Mouse (Mus musculus) ovary, postnatal 14 days (tissue): Measurements from ENCODE around the gene Cdk14.

ENCODE experiments used
- DNase-seq: peaks from one replicate; pipeline ENCODE4 v3.0.0; 2022; ENCODE audit warnings: low spot score

Gene Cdk14

DNA sequence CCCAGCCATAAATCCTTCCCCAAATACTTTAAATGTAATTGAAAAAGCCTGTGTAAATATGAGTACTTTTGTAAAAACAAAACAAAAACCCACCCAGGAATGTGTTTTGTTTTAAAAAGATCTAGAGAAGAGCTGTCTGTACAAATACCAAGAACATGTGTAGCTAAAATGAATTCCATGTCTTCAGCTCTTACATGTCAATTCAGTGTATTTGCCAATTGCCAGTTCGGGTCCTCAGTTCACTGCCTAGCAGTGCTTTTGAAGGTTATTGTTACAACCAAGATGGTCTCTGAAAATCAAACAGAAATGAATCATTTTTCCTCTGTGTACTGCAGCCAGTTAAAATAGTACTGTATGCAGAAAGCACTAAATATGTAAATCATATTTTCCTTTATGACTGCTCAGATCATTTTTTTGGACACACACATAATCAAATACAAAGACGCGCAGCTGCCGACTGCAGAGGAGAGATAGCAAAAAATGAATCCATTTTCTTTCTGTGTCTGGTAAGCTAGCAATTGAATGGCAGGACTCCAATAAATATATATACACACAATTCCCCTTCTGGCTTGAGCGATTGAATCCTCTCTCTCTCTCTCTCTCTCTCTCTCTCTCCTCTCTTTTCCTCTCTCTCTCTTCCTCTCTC lies 526.8 kb downstream of the Cdk14 start:
- no peak for DNase-seq

DNA sequence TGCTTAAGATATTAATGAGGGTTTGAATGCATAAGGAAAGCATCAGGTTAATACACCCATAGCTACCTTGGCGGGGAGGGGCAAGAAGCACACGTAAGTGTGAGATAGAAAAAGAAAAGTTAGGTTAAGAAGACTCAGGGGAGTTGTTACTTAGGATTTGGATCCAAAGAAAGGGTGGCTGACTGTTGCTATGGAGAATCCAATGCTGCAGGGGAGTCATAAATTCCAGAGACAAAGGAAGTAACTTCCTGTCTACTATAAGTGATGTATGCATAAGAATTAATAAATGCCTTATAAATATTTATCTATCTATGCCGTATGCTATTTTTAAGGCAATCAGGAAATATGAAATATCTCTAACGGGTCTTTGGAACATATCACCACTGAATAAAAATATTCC lies 527.4 kb downstream of the Cdk14 start:
- DNase-seq: no peak

DNA sequence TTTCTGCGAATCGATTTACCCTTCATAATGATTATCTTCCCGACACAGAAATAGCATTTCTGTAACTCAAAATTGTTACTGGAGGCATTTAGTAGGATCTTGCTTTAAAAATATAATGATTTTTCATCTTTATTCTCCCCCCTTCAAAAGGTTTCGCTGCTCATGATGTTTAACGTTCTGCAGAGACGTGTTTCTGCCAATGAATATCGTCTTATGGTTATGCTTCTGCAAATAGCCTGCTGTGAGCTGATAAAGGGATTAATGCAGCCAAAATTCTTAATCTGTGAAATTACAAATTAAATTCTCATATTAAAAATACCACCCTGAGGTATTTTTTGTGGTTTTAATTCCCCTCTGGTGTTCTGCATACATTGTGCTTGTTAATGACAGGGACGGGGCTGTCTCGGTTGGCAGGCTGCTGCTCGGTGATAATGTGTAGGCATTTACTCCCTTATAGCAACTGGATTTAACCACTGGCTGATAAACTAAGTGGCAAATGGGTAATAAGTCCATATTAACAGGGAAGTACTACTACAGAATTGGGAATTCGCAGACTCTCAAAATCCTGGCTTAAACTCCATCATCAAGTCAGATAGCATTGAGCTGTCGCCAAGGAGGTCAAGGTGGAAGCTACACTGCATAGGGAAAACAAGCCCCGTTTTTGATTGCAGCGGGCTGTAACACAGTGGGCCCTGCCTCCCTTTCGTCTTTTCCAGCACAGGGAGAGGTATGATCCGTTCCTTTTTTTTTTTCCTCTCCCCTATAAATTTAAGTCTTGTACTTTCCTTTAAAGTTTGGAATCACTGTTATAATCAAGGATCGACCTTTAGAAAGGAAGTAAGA lies 528.0 kb downstream of the Cdk14 start:
- no peak for DNase-seq

DNA sequence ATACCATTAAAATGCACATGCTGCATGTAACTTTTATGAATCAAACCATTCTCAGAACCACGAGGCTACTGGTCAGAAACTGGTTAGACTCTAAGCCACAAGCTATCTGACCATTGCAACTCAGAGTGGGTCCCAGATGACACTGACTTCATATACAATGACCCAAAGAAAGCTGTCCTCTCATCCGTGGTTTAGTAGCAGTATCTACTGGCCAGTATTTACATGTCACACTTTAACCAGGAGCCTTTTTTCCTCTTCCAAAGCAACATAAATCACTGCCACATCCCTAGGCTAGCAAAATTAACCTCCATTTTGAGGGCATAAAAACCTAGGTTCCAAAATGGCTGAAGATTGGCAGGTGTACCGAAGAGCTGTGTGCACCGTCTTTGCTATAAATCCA lies 533.0 kb downstream of the Cdk14 start:
- no peak for DNase-seq

DNA sequence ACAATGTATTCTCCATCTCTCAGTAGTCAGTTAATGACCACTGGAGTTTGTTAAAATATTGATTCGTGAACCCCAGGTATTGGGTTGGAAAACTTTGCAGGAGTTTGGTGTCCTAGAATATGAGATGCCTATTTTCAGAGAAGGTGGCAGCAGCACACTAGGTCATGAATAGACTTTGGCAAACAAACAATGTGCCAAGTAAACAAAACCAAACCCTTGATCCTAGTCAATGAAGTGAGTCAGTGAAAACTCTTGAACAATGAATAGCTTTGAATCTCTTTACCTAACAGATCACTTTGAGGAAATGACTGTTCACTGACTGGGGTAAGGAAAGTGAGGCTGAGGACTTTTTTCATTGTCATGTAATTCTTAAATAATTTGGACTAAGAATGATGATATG lies 537.3 kb downstream of the Cdk14 start:
- DNase-seq: no peak

DNA sequence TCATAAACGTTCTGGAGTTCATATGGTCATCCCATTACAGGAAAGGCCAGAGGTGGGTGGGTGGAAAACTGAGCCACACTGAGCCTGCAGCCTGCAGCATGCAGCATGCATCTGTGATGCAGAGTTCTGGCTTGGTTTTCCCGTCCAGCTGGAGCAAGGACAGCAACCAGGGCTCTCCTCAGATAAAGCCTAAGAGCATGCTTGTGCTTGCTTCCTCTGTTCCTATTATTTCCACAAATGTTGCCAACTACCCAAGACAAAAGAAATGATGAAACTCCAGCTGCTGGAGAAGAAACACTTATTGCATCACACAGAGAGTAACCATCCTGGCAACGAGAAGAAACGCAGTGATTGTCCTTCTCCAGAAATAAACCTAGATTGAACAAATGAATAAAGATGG lies 539.8 kb downstream of the Cdk14 start:
- DNase-seq: no peak

DNA sequence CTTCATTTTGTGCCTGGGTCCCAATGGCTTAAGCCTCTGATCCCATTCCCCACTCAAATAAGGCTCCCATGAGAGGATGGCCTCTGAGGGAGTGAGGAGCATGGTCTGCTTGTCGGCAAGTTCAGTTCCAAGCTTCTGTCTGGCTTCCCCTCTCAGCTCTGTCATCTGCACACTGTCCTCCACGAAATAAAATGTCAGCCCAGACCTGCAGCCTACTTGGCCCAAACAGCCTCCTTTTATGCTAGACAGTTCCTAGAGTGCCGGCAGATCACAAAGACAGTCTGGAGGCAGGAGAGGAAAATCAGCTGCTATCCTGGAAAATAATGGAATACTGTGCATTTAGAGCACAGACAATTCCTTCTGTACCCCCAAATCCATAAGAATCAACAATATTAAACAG lies 541.2 kb downstream of the Cdk14 start:
- no peak for DNase-seq

DNA sequence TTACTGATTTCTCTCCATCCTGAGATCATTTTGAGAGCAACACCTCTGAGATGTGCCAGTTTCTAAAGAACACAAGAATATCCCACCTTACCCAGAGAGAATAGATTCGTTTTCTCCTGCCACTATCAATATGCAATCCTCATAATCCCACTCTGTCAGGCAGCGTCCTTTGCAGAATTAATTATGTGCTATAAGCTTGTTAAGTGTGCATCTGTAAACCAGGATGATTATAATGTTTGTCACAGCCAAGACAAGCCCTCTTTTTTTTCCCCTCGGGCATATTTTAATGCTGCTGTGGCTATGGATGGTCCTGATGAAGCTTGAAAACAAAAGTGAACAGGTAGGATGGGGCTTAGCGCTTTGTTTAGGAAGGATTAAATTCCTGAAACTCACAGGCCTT lies 542.5 kb downstream of the Cdk14 start:
- no peak for DNase-seq

DNA sequence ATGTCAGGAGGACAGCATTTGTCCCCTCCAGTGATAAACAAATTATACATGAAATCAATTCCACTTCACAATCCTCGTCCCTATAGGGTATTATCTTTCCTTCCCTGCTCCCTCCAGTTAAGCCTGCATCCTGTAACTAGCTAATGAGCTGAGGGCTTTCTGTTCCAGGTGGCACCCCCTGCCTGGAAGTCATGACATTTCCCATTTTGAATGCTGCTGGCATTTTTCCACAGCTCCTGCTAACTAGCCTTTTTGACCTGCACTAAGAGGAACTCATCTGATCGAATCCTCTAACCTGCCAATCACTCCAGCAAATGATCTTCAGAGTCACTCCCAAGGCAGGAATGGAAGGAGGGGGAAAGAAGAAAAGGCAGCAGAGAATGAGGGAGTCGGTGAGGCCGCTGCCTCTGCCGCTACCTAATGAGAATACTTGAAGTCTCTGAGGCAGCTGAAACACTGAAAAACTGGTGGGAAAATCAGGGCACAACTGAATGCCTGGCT lies 542.9 kb downstream of the Cdk14 start:
- DNase-seq: no peak

DNA sequence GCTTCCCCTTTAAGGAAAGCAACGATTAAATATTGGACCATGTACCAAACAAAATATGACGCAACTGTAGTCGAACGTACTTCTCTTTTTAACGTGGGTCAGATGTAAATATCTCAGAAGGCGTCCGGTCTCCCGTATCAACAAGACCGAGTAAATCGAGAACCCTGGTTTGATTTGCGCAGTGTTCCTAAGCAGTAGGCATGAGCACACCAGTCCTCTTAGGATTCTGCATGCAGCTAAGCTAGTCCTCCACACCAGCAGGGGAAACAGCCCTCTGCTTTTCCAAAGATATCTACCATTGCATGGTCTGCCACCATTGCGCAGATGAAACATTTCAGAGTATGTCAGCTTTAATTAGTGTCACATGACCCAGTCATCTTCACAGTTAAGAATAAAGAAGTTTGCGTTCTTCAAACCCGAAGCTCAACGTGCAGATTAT lies 543.4 kb downstream of the Cdk14 start:
- DNase-seq: no peak

DNA sequence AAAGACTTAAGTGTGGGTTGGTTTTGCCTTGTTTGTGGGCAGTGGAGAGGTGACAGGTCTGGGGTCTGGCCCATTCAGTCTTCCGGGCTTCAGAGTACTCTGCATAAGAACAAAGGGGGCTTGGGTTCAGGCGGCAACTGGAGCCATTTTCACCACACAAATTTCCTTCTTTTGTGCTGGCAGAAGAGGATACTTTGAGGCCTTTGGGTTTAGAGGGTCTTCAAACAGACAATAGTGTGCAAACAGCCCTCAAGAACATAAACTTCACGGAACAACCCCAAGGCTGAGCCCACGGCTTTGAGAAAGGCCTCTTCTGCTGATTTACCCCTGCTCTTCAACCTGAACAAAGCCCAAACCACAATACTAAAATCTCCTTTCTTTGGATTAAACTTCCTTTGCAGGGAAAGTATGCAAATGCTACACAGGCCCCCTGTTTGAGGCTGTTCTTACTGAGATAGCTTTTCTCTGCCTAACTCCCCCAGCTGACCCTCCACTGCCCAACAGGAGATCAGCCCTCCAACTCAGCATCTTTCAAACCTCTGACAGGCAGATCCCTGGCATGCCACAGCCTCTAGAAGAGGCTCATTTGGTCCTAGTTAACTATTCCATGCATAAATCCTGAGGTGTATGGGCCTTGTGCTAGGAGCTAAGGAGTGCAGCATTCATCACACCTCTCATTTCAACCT lies 549.9 kb downstream of the Cdk14 start:
- DNase-seq: no peak

DNA sequence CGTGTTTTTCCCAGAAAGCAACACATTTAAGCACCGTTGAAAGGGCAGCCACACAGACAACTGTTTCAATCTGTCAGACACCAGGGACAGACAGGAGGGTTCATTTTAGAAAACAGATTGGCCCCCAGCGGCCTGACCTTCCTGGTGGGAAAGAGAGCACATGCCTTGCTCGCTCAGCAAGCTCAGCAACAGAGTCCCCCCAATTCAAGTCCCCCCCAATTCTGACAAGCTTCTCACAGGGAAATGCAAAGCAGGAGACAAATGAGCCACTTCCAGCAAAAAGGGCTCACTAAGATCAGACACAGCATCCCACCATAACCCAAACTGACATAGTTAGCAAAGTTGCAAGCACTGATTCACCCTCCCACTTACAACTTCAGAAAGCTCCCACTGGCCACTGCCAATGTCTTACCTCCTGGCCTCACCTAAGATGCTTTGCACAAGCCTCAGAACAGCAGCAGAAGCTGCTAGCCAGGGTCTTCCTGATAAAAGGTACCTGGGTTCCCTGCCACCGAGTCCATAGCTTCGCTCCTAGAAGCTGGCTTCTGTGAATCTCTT lies 551.5 kb downstream of the Cdk14 start:
- no peak for DNase-seq

DNA sequence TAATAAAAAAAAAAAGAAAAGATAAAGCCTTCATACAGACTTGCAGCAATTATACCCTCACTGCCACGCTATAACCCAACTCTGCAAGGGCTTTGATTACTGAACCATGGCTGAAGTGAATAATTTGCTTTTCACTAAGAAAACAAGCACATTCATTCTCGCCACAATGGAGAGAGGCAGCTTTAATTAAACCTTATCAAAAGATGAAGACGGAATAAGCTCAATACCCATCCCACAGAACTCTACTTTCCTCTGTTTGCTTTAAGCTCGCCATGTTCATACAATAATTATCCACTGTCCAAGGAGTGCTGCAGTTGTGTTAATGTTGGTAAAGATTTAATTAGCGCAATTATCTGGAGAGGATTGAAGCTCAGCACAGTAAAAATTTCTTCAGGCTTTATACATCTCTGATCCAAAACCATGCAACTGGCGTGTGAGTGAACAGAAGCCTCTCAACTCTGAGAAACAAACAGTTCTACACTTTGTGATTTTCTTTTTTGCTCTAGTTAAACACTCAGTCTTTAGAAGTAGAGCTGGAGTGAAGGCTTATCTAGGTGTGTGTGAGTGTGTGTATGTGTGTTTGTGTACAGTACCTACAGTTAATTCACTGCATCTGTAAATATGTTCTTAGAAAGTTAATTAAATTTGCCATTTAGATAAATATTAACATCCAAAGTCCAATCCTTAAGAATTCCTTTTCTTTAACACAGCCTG lies 552.1 kb downstream of the Cdk14 start:
- DNase-seq: no peak

DNA sequence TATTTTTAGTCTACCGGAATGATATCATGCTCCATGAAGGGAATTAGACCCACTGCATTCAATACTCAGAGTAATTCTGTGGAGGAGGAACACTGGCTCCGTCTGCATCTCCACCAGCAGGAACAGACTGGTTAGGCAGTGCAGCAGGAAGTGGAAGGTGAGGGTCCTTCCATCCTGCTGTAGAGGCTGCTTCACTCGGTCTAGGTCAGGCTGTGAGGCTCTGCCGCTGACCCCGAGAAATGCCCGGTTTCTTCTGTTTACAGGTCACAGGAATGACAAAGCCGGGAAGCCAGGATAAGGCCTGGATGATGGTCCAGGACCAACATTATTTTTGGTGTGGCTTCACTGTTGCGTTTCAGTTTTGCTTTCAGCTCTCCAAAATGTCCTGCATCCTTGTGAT lies 553.2 kb downstream of the Cdk14 start:
- no peak for DNase-seq

DNA sequence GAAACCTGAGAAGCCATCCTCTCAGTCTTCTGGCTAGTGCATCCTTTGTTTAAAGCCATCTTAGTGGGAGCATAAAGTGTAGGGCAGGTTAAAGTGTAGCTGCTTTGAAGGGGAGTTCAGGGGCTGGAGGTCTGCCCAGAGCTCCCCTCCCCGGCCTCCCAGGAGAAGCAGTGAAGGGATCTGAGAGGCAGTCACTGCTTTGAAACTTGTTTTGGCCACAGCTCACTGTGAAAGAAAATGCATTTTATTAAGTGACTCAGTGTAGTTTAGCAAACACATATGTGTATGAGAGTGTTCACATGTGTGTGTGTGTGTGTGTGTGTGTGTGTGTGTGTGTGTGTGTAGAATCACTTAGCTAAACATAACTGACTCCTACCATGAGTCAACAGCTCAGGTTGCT lies 554.0 kb downstream of the Cdk14 start:
- no peak for DNase-seq

DNA sequence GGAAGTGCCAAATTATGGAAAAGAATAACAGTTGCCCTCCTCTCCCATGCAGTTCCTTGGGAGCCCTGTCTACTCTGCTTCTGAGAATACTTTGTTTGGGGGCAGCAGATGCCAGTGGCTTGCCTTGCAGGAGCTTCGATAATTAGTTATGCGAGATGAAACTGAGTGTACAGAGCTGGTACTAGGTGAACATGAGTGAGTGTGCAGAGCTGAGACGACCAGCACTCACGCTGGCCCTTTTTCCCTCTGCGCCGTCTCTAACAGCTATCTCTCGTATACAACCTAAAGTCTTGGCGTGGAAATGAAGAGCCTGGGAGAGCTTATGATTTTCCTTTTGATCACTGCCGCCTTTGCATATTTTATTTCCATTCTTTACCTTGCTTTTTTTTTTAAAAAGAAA lies 558.5 kb downstream of the Cdk14 start:
- no peak for DNase-seq

DNA sequence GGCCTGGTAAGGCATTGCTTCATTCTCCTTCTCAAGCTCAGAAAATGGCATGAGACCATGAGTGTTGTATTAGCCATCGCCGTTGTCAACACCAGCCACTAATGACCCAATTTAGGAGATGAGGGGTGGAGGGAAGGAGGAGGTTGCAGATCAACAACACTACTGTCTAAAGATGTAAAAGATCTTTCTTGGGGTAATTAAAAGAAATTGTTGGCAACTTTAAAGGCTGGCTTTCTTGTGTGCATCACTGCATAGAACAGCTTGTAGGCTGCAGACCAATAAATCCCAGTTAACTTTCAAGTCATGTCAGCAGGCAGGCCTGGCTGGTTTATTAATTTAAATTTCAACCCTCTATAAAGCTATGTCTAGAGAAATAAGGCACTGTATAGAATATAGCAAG lies 559.0 kb downstream of the Cdk14 start:
- DNase-seq: no peak

DNA sequence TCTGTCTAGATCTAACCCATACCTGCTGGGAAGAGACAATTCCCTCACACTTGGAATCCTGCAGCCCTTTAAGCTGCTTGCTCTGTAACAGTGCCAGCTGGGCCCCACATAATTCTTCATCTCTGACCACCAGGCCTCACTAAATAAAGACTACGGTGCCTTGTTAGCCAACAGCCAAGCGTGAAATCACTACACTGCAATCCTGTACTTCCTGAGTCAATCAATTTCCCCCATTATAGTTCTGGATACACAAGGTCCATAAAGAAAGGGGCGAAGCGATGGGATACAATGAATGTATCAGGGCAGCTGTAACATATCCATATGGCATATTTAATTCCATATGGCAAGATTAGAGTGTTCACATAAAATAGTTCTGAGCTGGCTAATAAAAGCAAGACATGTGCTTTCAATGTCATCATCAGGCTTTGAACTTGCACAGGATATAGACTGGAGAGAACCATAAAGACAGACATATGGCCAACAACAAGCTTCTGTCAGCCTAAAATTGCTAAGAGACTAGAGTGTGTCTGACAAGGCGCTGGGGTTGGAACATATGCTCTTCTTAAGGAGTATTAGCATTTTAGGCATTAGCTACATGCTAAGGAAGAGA lies 562.0 kb downstream of the Cdk14 start:
- no peak for DNase-seq

DNA sequence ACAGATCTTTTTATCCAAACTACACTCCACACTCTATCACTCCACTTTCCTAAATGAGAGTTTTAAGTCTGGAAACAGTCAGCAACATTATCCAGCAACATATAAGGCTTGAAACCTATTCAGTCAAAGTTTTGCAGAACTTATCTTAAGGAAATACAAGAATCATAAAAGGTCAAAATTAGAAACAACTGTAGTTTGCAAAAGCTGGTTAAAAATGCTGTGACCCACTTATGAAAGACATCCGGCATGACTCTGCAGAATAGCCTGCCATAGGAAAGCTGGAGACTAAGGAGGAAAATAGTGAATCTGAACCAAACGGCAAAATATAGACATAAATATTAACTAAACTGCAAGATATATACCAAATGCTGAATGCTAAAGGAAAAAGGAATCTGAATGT lies 566.6 kb downstream of the Cdk14 start:
- DNase-seq: no peak

DNA sequence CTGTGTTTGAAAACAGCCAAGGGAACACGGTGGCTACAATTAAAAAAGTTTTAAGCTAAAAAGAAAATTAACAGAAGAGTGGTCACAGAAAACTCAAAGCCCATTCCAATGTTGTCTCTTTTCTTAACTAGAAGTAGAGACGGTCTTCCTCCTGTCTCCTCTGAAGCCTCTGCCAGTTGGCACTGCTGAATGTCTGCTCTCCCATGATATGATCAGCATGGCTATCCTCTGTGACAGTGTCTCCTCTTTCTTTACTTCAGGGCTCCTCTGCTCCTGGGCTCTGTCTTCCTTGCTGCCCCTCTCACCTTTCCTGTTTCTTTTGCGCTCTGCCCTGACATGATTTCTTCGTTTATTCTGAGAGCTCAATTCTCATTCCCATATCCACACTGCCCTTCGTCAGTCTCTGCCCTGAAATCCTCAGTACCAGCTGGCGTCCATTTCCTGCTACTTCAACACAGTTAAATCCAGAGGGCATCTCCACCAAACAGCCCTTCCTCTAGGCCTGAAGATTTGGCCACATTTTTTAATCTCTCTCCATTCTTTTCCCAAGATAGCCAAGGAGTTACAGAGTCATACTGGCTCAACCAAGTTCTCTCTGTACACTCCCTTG lies 567.3 kb downstream of the Cdk14 start:
- no peak for DNase-seq
